Mouse (Mus musculus): ENCODE results near the gene Olfr223. TPM values are rescaled to one million over a fixed set of nuclear protein-coding genes. Genes with fewer than 3 reads are reported as not detected.
"Not testable (repeated sequence)": the region's sequence is repeated elsewhere in the genome, so short reads cannot be mapped to it uniquely, and the experiment has no call there.

Olfr223 gene
- total RNA-seq (2021): not detected
- long read RNA-seq, experiment 1: 0 reads
- long read RNA-seq, experiment 2: 0 reads

DNA sequence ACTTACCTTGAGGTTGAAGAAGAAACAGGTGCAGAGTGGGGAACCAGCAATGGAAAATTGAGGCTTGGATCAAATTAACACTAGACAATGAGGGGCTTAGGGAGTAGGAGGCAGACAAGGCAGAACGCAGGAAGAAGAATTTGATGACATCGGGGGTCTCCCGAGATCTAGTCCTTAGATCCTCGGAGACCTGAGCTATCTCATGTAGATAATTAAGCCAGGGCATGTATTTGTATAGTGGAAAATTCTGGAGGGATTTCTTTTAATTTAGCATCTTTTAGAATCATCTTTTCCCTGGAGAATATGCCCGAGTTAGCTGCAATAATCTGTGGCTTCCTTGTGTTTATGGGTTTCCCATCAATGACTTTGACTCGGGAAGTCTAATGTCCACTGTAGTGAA lies at the start of gene Olfr223:
Olfr223 (minus strand) TSS at position 101 of the 400 bp plus-strand sequence.
- no peak for DNase-seq (ENCODE audit: low spot score in 2 of 2)

GRCm38 (mm10) chr11:59642420-59642819 lies 49.3 kb upstream of the Olfr223 start:
- DNase-seq (ENCODE audit: low spot score in 2 of 2): no peak

DNA sequence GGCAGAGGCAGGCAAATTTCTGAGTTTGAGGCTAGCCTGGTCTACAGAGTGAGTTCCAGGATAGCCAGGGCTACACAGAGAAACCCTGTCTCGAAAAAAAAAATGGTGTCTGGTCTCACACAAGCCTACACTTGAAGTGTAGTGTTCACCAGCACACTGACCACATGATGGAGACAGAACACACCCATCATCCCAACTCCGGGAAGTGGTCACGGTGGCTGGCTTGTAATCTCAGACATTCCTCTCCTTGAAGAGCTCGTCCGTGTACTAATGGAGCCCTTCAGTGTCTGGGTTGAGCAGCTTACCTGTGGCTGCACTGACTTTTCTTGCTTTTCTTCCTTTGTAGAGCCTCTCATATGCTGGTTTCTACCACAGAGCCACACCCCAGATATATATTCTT lies 48.1 kb upstream of the Olfr223 start:
- no peak for DNase-seq (ENCODE audit: low spot score in 2 of 2)

- DNase-seq (ENCODE audit: low spot score in 2 of 2): no peak
These were observed 47.0 kb upstream of the Olfr223 start for GRCm38 (mm10) chr11:59639957-59640643.

DNA sequence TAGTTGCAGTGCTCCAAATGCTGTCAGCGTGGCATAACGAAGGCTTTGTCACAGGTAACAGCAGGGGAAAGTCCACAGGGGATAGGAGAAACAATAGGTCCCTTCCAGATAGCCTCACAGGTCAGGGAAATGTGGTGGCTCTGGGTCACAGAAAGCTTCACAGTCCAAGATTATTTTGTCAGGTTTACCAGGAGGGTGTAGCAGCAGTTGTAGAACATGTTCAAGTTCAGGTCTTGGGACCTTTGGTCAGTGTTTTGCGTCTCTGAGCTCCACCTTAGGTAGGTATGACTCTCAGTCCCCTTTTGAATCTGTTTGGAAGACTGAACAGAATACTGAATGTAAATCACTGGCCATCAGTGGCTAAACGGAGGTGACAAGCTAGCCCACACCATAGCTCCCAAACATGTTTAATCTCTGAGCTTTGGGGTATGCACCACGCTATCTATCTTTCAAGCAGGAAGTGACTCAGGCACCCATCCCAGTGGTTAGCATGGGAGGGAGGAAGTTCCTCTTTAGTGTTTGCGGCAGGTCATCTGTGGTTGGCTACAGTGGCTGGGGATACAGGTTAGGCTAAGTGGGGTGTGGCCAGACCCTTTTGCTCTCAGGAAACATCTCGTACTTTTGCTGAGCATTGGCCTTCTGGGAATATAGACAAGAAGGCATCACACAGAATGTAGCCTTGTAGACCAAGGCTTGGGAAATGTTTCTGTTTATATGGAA lies 43.8 kb upstream of the Olfr223 start:
- no peak for DNase-seq (ENCODE audit: low spot score in 2 of 2)

DNA sequence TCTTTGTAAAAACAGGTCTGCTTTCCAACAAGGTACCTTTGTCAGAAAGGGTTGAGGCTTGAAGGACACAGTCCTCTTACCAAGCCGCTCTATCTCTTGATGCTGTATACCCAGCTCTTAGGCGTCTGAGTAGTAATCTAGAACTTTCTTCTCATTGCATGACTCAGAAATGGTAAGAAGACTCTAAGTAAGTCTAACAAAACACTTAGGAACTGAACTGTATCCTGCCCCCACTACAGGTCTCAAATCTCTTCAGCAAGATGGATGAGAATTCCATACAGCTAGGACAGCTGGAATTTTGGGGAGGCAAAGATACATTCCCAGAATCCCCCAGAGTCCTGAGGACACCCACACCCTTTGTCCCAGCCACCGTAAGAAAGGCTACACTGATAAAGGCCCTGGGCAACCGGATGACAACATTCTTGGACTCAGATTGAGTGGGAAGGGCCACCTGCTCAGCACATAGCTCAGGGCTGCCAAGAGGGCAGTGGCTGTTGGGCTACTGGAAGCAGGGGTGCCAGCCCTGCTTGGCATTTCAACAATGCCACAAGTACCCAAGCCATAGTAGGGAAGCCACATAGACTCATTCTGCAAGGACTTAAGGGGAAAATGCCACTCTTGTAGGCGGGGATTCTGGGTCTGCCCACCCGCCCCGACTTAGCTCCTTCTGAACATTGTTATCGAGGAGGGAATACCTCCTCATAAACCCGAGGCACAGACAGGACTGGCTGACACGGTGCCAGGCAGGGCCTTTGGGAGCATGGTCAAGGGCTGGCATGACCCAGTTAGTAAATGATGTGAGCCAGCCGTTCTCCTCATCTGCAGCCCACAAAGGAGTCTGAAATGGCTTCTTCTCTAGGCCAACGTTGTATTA lies 43.0 kb upstream of the Olfr223 start:
- DNase-seq (ENCODE audit: low spot score in 2 of 2): no peak

- no peak for DNase-seq (ENCODE audit: low spot score in 2 of 2)
These were observed 42.2 kb upstream of the Olfr223 start for GRCm38 (mm10) chr11:59635251-59635795.

DNA sequence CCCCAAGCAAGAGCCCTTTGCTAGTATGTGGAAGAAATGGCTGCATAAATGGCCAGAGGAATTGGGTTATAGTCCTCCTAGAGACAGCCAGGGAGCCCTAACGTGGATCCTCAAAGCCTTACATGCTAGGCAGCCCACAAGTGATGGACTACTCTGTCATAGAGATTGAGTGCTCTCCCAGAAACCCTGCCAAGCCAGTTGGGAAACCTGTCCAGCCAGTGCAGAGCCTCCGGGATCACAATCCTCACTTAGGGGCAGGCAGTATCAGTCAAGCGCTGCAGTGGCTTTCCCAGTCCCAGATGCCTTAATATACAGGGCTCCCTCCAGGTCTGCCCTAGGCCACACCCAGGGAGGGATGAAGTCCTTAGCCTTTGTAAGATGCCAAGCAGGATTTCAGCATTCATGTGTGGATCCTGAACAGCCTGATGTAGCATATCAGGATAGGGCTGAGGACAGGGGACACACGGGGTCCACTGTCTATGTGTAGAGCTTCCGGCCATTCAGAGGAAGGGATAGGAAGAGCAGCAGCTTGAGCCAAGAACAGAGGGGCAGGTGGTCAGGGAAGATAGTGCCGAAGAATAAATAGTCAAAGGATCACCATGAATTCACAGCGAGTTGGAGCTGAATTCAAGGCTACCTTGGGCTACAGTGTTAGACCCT lies 41.0 kb upstream of the Olfr223 start:
- DNase-seq (ENCODE audit: low spot score in 2 of 2): no peak

- DNase-seq (ENCODE audit: low spot score in 2 of 2): peak; percentile 32 to 64
These were observed 39.9 kb upstream of the Olfr223 start for GRCm38 (mm10) chr11:59633037-59633436.

- no peak for DNase-seq (ENCODE audit: low spot score in 2 of 2)
These were observed 38.9 kb upstream of the Olfr223 start for GRCm38 (mm10) chr11:59631980-59632379.

GRCm38 (mm10) chr11:59629871-59630270 lies 36.8 kb upstream of the Olfr223 start:
- DNase-seq (ENCODE audit: low spot score in 2 of 2): no peak

DNA sequence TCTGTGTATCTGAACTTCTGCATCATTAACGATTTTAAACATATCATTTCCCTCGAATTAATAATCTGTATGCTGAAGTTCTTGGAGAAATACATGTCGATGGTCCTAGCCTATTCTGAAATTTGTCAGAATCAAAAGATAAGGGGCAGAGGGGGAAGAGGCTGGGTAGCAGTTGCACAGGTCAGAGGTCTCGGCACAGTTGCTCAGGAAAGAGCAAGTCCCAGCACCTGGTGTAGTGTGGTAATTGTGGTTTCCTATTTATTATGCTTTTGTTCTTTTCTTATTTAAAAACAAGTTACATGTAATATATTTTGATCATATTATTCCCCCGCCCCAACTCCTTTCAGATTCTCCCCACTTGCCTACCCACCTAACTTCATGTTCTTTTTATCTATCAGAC lies 35.1 kb upstream of the Olfr223 start:
- no peak for DNase-seq (ENCODE audit: low spot score in 2 of 2)

GRCm38 (mm10) chr11:59626192-59626591 lies 33.1 kb upstream of the Olfr223 start:
- no peak for DNase-seq (ENCODE audit: low spot score in 2 of 2)

DNA sequence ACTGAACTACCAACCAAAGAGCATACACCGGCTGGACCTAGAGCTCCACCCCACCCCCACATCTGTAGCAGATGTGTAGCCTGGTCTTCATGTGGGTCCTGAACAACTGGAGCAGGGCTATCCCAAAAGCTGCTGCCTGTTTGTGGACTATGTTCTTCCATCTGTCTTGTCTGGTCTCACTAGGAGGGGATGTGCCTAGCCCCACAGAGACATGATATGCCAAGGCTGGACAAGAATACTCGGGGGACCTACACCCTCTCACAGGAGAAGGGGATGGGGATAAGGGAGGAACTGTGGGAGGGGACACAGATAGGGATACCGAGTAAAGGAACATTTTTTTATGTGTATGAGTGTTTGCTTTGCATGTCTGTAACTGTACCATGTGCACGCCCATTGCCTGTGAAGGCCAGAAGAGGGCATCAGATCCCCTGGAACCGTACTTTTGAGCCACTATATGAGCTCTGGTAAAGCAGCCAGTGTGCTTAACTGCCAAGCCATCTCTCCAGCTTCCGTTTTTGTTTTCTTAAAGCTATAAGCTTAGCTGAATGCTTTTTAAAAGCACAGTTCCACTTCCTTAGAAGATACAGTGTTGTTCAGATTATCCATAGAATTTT lies 31.0 kb upstream of the Olfr223 start:
- DNase-seq (ENCODE audit: low spot score in 2 of 2): peak; percentile 54 to 66

- no peak for DNase-seq (ENCODE audit: low spot score in 2 of 2)
These were observed 29.1 kb upstream of the Olfr223 start for GRCm38 (mm10) chr11:59622214-59622613.

DNA sequence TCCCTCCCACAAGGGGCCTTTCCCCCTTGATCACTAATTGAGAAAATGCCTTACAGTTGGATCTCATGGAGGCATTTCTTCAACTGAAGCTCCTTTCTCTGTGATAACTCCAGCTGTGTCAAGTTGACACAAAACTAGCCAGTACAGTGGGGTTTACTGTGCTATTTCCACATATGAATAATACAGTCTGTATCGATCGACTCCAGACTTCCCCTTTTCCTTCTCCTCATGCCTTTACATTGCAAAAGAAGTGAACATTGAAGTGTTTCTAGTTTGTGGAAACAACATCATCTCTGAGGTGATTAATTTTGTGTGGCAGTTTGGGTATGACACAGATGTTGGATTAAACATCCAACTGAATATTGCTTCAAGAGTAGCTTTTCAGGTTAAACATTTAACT lies 23.9 kb upstream of the Olfr223 start:
- not testable (repeated sequence) for DNase-seq (ENCODE audit: low spot score in 2 of 2)

DNA sequence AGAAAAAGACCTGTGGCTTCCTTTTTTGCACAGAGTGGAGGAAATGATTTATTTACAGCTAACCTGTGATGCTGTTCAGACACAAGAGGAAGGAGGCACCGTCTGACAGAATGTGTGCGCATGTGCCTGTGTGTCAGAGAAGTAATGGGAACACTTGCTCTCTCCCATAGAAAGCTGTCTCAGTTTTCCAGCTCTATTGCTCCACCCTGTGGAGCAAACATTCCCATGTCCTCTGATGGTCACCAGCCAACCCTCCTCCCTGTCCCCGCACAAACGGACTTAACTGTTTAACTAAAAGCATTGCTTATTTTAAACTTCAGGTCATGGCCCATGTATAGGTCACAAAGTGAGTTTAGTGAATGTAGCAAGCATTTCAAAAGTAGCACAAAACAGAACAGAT lies 21.0 kb upstream of the Olfr223 start:
- peak; percentile 41 to 50 for DNase-seq (ENCODE audit: low spot score in 2 of 2)

DNA sequence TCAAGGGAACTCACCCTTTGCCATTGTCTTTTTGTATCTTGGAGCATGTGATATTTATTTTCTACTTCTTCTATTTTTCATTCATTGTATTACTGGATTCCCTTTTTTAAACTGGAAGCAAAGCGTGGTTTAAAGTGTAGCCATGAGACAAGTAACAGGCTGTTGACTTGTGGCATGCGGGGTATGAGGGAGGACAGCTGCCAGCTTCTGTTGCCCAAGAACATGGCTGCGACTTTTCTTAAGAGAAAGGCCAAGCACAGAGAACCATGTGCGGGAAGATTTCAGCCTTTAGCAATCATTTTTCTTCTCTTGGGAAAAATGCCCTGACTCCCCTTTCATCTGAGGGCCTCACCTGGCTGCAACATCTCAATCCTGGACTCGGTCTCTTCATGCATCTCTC lies 18.6 kb upstream of the Olfr223 start:
- no peak for DNase-seq (ENCODE audit: low spot score in 2 of 2)

DNA sequence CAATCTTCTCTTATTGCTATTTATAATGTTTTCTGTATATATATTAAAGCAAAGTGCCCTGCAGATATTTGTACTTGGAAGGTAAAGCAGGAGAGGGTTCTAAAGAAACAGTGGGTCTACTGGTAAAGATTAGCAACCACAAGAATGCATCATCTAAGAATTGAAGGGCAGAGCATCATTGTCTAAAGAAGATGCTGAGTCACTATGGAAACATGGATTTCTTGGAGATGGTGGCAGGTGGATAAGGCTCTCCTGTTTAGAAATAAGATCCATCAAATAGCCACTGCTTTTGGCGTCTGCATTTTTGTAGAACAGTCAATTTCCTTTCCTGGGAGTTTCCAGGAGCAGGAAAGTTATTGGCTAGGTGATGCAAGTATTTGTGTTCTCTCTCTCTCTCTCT lies 9.2 kb upstream of the Olfr223 start:
- no peak for DNase-seq (ENCODE audit: low spot score in 2 of 2)

GRCm38 (mm10) chr11:59600872-59601271 lies 7.8 kb upstream of the Olfr223 start:
- DNase-seq (ENCODE audit: low spot score in 2 of 2): no peak

All from left cerebral cortex, adult 18-20 months (tissue).